Mouse (Mus musculus): ENCODE measurements around the gene Zmat1. TPM values are rescaled to one million over a fixed set of nuclear protein-coding genes. Genes with fewer than 3 reads are reported as not detected.

Gene Zmat1
- polyA plus RNA-seq, 1 experiment from 2014 or later: 1.7 TPM

GRCm38 (mm10) chrX:134923675-134924424, 85.2 kb downstream of the Zmat1 start:
- ATAC-seq: no peak
- WGBS: 58% methylated on average over 7 of the region's 7 CpGs

More at GRCm38 (mm10) chrX:134923675-134924424, 85.2 kb downstream of the Zmat1 start:
- Histone ChIP-seq H3K36me3 (ENCODE audit: control insufficient read depth, insufficient read depth) (no peaks in the 10 kb centered on the region), H3K9me3 (ENCODE audit: control insufficient read depth) (no peaks in the 10 kb centered on the region), H3K27ac (ENCODE audit: low read depth, low read length) (no peak overlapping the region), H3K27me3 (replicated peaks; ENCODE audit: control insufficient read depth, insufficient read depth, low read length) (no peaks in the 10 kb centered on the region), H3K9ac (ENCODE audit: low read depth, low read length) (no peak overlapping the region), H3K4me3 (ENCODE audit: low read depth, low read length) (no peak overlapping the region), H3K4me1 (replicated peaks; ENCODE audit: control insufficient read depth, insufficient read depth, low read length) (no peaks in the 10 kb centered on the region), H3K4me2 (replicated peaks; ENCODE audit: low read depth) (no peak overlapping the region)
- TF ChIP-seq CTCF (IDR thresholded peaks at IDR 0.05; ENCODE audit: low read depth): no peak

Other genes starting within 250 kb of the Zmat1 start
- gene Armcx2, start 200.0 kb downstream of the Zmat1 start, polyA plus RNA-seq (2015; fragmentation: Nextera tagmentation; extraction: Ambion mirVana): 12.5 and 13.3 TPM in 2 replicates
- 0.12 TPM in 2 replicates for gene Nxf2, start 44.5 kb downstream of the Zmat1 start, polyA plus RNA-seq (2015; fragmentation: Nextera tagmentation; extraction: Ambion mirVana)
- not detected in 2 replicates for gene Gm15023, start 168.4 kb upstream of the Zmat1 start, polyA plus RNA-seq (2015; fragmentation: Nextera tagmentation; extraction: Ambion mirVana)
- 0.64 and 1.0 TPM in 2 replicates for gene Tceal6, start 201.5 kb upstream of the Zmat1 start, polyA plus RNA-seq (2015; fragmentation: Nextera tagmentation; extraction: Ambion mirVana)